Mouse (Mus musculus) midbrain, embryonic 16.5 days (tissue): Measurements from ENCODE around the gene Fis1. TPM values are rescaled to one million over a fixed set of nuclear protein-coding genes. Genes with fewer than 3 reads are reported as not detected.
"Not testable (repeated sequence)": the region's sequence is repeated elsewhere in the genome, so short reads cannot be mapped to it uniquely, and the experiment has no call there.

Source experiments
- ATAC-seq: fragments of 200-750 bp; cut with Nextera tagmentation; 2 replicates; pipeline ENCODE4 v1.8.0; 2017; ENCODE audit warnings: moderate TSS enrichment
- H3K27ac ChIP-seq: fragments of 300-500 bp; sonication (generic); 2 replicates; pipeline ENCODE4 v1.5.1; 2014; ENCODE audit warnings: mild to moderate bottlenecking, low read length, mixed read lengths
- H3K27me3 ChIP-seq: fragments of 300-500 bp; sonication (generic); 2 replicates; pipeline ENCODE4 v1.6.1; 2014; ENCODE audit warnings: low read depth, low read length, mixed read lengths; ENCODE audit not compliant: control insufficient read depth, insufficient read depth
- H3K36me3 ChIP-seq: fragments of 300-500 bp; sonication (generic); 2 replicates; pipeline ENCODE4 v1.6.1; 2014; ENCODE audit warnings: mild to moderate bottlenecking, low read length, moderate library complexity, mixed read lengths; ENCODE audit not compliant: control insufficient read depth, insufficient read depth
- H3K4me1 ChIP-seq: fragments of 300-500 bp; sonication (generic); 2 replicates; pipeline ENCODE4 v1.6.1; 2014; ENCODE audit warnings: mild to moderate bottlenecking, low read length, mixed read lengths; ENCODE audit not compliant: control insufficient read depth, insufficient read depth
- H3K4me2 ChIP-seq: fragments of 300-500 bp; sonication (generic); 2 replicates; pipeline ENCODE4 v1.6.1; 2014; ENCODE audit warnings: mild to moderate bottlenecking, low read length, mixed read lengths
- H3K4me3 ChIP-seq: fragments of 300-500 bp; sonication (generic); 2 replicates; pipeline ENCODE4 v1.5.1; 2014; ENCODE audit warnings: low read depth, mild to moderate bottlenecking, low read length, moderate library complexity, mixed read lengths
- H3K9ac ChIP-seq: fragments of 300-500 bp; sonication (generic); 2 replicates; pipeline ENCODE4 v1.6.1; 2014; ENCODE audit warnings: low read depth, low read length, mixed read lengths
- H3K9me3 ChIP-seq: fragments of 300-500 bp; sonication (generic); replicated peaks from 2 replicates; pipeline ENCODE4 v1.6.1; 2014; ENCODE audit warnings: mild to moderate bottlenecking, low read length, mixed read lengths; ENCODE audit not compliant: control insufficient read depth, poor library complexity, severe bottlenecking
- WGBS: fragments of 180-500 bp; shearing (Covaris S2); extraction: QIAGEN DNeasy Blood & Tissue Kit; methylation state at CpG from one replicate; pipeline ENCODE4 v1.1.7; 2014; 5-methylcytosine and 5-hydroxymethylcytosine counted together
- polyA plus RNA-seq: library from polyadenylated mRNA; unstranded; fragments of >200 nt; fragmentation: Nextera tagmentation; extraction: Ambion mirVana; gene quantifications from 2 replicates; pipeline ENCODE4 v1.2.1, GENCODE M21; 2015

Fis1 gene
- polyA plus RNA-seq, 1 experiment from 2014 or later = 346 TPM

GRCm38 (mm10) chr5:136949551-136950336 lies 3.3 kb upstream of the Fis1 start:
- ATAC-seq, H3K27me3 ChIP-seq, H3K36me3 ChIP-seq, H3K4me3 ChIP-seq, H3K9ac ChIP-seq, H3K4me1 ChIP-seq, H3K9me3 ChIP-seq, H3K27ac ChIP-seq, H3K4me2 ChIP-seq: not testable (repeated sequence)
- 83% methylated on average over 14 of the region's 14 CpGs for WGBS

- Histone ChIP-seq H3K27ac (no peak overlapping the region), H3K27me3 (no peaks in the 10 kb centered on the region; the same call in 1 of the 2 replicates), H3K4me1 (peaks cover 17% of the 10 kb centered on the region), H3K9me3 (no peaks in the 10 kb centered on the region), H3K4me3 (no peak overlapping the region), H3K9ac (no peak overlapping the region), H3K36me3 (no peaks in the 10 kb centered on the region), H3K4me2 (no peak overlapping the region)
- no peak for ATAC-seq
- 90% methylated on average over 6 of the region's 6 CpGs for WGBS
Measured at GRCm38 (mm10) chr5:136950521-136950920, 2.6 kb upstream of the Fis1 start.

- Histone ChIP-seq H3K9me3 (no peaks in the 10 kb centered on the region), H3K36me3 (no peaks in the 10 kb centered on the region; the same call in 1 of the 2 replicates), H3K27ac (no peak overlapping the region), H3K27me3 (no peaks in the 10 kb centered on the region; the same call in 1 of the 2 replicates), H3K4me2 (no peak overlapping the region), H3K4me1 (peaks cover 20% of the 10 kb centered on the region), H3K9ac (no peak overlapping the region), H3K4me3 (no peak overlapping the region)
- WGBS = 77% methylated on average over 4 of the region's 4 CpGs
- no peak for ATAC-seq
Measured at GRCm38 (mm10) chr5:136952153-136952552, 922 bp upstream of the Fis1 start.

DNA sequence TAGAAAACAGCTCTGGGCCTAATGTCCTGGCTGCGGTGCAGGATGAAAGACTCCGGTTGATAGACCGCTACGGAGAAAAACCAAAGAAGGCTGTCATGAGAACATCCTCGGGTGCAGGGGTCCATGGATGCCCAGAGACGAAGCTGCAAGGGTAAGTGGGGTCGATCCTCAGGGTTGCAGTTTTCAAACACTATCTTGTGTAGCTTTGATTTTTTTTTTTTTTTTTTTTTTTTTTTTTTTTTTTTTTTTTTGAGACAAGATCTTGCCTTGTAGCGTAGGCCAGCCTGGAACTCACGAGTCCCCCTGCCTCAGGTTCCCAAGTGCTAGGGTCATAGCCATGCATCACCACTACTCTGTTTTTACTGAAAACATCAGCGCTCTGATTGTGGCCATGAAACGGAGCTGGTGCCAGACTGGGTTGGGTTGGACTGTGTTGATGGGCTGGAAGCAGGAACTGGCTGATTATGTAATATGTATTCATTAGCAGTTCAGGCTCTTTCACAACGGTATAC lies 421 bp downstream of the Fis1 start:
- no peaks in the 10 kb centered on the region; the same call in 1 of the 2 replicates for H3K36me3 ChIP-seq
- peak overlapping the region; percentile 47 for H3K4me3 ChIP-seq
- H3K9me3 ChIP-seq = no peaks in the 10 kb centered on the region
- 2% methylated on average over 12 of the region's 12 CpGs for WGBS
- H3K4me2 ChIP-seq = peak overlapping the region; percentile 66
- peak overlapping the region; percentile 80 for H3K9ac ChIP-seq
- 0 out of 2 replicates have a peak, but pooled peaks have one; percentile 12 for ATAC-seq
- peak overlapping the region; percentile 59 for H3K27ac ChIP-seq
- peaks cover 20% of the 10 kb centered on the region for H3K4me1 ChIP-seq
- H3K27me3 ChIP-seq = no peaks in the 10 kb centered on the region; the same call in 1 of the 2 replicates

GRCm38 (mm10) chr5:136955622-136956021 lies 2.5 kb downstream of the Fis1 start:
- H3K4me2 ChIP-seq = no peak overlapping the region
- H3K4me3 ChIP-seq = no peak overlapping the region
- peaks cover 20% of the 10 kb centered on the region for H3K4me1 ChIP-seq
- H3K9ac ChIP-seq = no peak overlapping the region
- H3K27ac ChIP-seq = no peak overlapping the region
- 90% methylated on average over 4 of the region's 4 CpGs for WGBS
- no peaks in the 10 kb centered on the region; the same call in 1 of the 2 replicates for H3K27me3 ChIP-seq
- no peak for ATAC-seq
- no peaks in the 10 kb centered on the region for H3K9me3 ChIP-seq
- no peaks in the 10 kb centered on the region; the same call in 1 of the 2 replicates for H3K36me3 ChIP-seq

GRCm38 (mm10) chr5:136957250-136957649 lies 4.2 kb downstream of the Fis1 start:
- no peaks in the 10 kb centered on the region for H3K9me3 ChIP-seq
- H3K36me3 ChIP-seq = no peaks in the 10 kb centered on the region; the same call in 1 of the 2 replicates
- no peak overlapping the region for H3K9ac ChIP-seq
- no peak for ATAC-seq
- no peak overlapping the region for H3K4me3 ChIP-seq
- WGBS = 96% methylated on average over 1 of the region's 1 CpGs
- H3K4me2 ChIP-seq = no peak overlapping the region
- no peak overlapping the region for H3K27ac ChIP-seq
- peaks cover 25% of the 10 kb centered on the region for H3K4me1 ChIP-seq
- H3K27me3 ChIP-seq = no peaks in the 10 kb centered on the region

- H3K27me3 ChIP-seq = no peaks in the 10 kb centered on the region
- ATAC-seq = no peak
- H3K4me2 ChIP-seq = no peak overlapping the region
- H3K4me1 ChIP-seq = peaks cover 28% of the 10 kb centered on the region
- no peak overlapping the region for H3K4me3 ChIP-seq
- H3K9ac ChIP-seq = no peak overlapping the region
- H3K36me3 ChIP-seq = peaks cover under 1% of the 10 kb centered on the region
- WGBS = 74% methylated on average over 5 of the region's 5 CpGs
- H3K27ac ChIP-seq = no peak overlapping the region
- H3K9me3 ChIP-seq = no peaks in the 10 kb centered on the region
Measured at GRCm38 (mm10) chr5:136958991-136959605, 6.0 kb downstream of the Fis1 start.

- no peaks in the 10 kb centered on the region for H3K9me3 ChIP-seq
- no peak overlapping the region for H3K4me2 ChIP-seq
- H3K36me3 ChIP-seq = peaks cover 3% of the 10 kb centered on the region
- no peak overlapping the region for H3K9ac ChIP-seq
- no peak for ATAC-seq
- H3K4me1 ChIP-seq = peaks cover 19% of the 10 kb centered on the region
- H3K27me3 ChIP-seq = no peaks in the 10 kb centered on the region
- WGBS = 94% methylated on average over 6 of the region's 6 CpGs
- H3K27ac ChIP-seq = no peak overlapping the region
- H3K4me3 ChIP-seq = no peak overlapping the region
Measured at GRCm38 (mm10) chr5:136960053-136960452, 7.0 kb downstream of the Fis1 start.
